Mouse (Mus musculus) limb, embryonic 12.5 days (tissue): ENCODE results near the gene Zfand5. TPM values are rescaled to one million over a fixed set of nuclear protein-coding genes. Genes with fewer than 3 reads are reported as not detected.

Experiments used
- ATAC-seq: fragments of 200-750 bp; cut with Nextera tagmentation; 2 replicates; pipeline ENCODE4 v1.8.0; 2017; ENCODE audit warnings: low read depth, moderate TSS enrichment; ENCODE audit not compliant: insufficient number of reproducible peaks, insufficient read depth, low FRiP score, low TSS enrichment
- H3K27ac ChIP-seq: fragments of 300-500 bp; sonication (generic); 2 replicates; pipeline ENCODE4 v1.5.1; 2016; ENCODE audit warnings: mild to moderate bottlenecking, moderate library complexity
- H3K27me3 ChIP-seq: fragments of 300-500 bp; sonication (generic); 2 replicates; pipeline ENCODE4 v1.6.1; 2016; ENCODE audit warnings: mild to moderate bottlenecking, moderate library complexity
- H3K36me3 ChIP-seq: fragments of 300-500 bp; sonication (generic); 2 replicates; pipeline ENCODE4 v1.6.1; 2016; ENCODE audit warnings: mild to moderate bottlenecking, moderate library complexity
- H3K4me1 ChIP-seq: fragments of 300-500 bp; sonication (generic); replicated peaks from 2 replicates; pipeline ENCODE4 v1.6.1; 2016
- H3K4me2 ChIP-seq: fragments of 300-500 bp; sonication (generic); 2 replicates; pipeline ENCODE4 v1.6.1; 2016; ENCODE audit warnings: mild to moderate bottlenecking, moderate library complexity
- H3K4me3 ChIP-seq: fragments of 300-500 bp; sonication (generic); replicated peaks from 2 replicates; pipeline ENCODE4 v1.5.1; 2016; ENCODE audit warnings: mild to moderate bottlenecking
- H3K9ac ChIP-seq: fragments of 300-500 bp; sonication (generic); replicated peaks from 2 replicates; pipeline ENCODE4 v1.6.1; 2016; ENCODE audit warnings: mild to moderate bottlenecking, moderate library complexity
- H3K9me3 ChIP-seq: fragments of 300-500 bp; sonication (generic); 2 replicates; pipeline ENCODE4 v1.6.1; 2016; ENCODE audit warnings: mild to moderate bottlenecking, moderate library complexity
- WGBS: fragments of 180-500 bp; shearing (Covaris S2); methylation state at CpG from one replicate; pipeline ENCODE4 v1.1.7; 2016; 5-methylcytosine and 5-hydroxymethylcytosine counted together
- polyA plus RNA-seq: library from polyadenylated mRNA; unstranded; fragments of >200 nt; fragmentation: Nextera tagmentation; extraction: Ambion mirVana; gene quantifications from 2 replicates; pipeline ENCODE4 v1.2.1, GENCODE M21; 2016

Zfand5 gene
- polyA plus RNA-seq, 1 experiment from 2014 or later = 126 TPM

- no peak for ATAC-seq
- Histone ChIP-seq H3K4me2 (no peak overlapping the region), H3K27ac (no peak overlapping the region), H3K9ac (no peak overlapping the region), H3K27me3 (no peaks in the 10 kb centered on the region), H3K4me1 (no peaks in the 10 kb centered on the region), H3K36me3 (no peaks in the 10 kb centered on the region), H3K4me3 (no peak overlapping the region), H3K9me3 (peaks cover 7% of the 10 kb centered on the region; the same call in 1 of the 2 replicates)
- 59% methylated on average over 5 of the region's 5 CpGs for WGBS
Observed at GRCm38 (mm10) chr19:21329770-21330169, 57.7 kb downstream of the Zfand5 start.

GRCm38 (mm10) chr19:21330305-21331115 is 58.4 kb downstream of the Zfand5 start:
- H3K9me3 ChIP-seq = peaks cover 7% of the 10 kb centered on the region; the same call in 1 of the 2 replicates
- ATAC-seq = no peak
- WGBS = 89% methylated on average over 6 of the region's 6 CpGs
- H3K27me3 ChIP-seq = no peaks in the 10 kb centered on the region
- no peaks in the 10 kb centered on the region for H3K4me1 ChIP-seq
- H3K36me3 ChIP-seq = no peaks in the 10 kb centered on the region
- no peak overlapping the region for H3K27ac ChIP-seq
- H3K4me2 ChIP-seq = no peak overlapping the region
- no peak overlapping the region for H3K4me3 ChIP-seq
- no peak overlapping the region for H3K9ac ChIP-seq

GRCm38 (mm10) chr19:21331621-21332155 is 59.6 kb downstream of the Zfand5 start:
- no peak for ATAC-seq
- Histone ChIP-seq H3K9ac (no peak overlapping the region), H3K27me3 (no peaks in the 10 kb centered on the region), H3K4me1 (no peaks in the 10 kb centered on the region), H3K4me2 (no peak overlapping the region), H3K4me3 (no peak overlapping the region), H3K27ac (no peak overlapping the region), H3K36me3 (no peaks in the 10 kb centered on the region), H3K9me3 (peaks cover 7% of the 10 kb centered on the region; the same call in 1 of the 2 replicates)
- 82% methylated on average over 11 of the region's 11 CpGs for WGBS

Other genes starting within 250 kb of the Zfand5 start
- not detected in 2 replicates for gene Gda, start 201.2 kb downstream of the Zfand5 start, polyA plus RNA-seq